Mouse (Mus musculus) MEL (cell line): ENCODE results near the gene Otud5. TPM values are rescaled to one million over a fixed set of nuclear protein-coding genes. Genes with fewer than 3 reads are reported as not detected.

Experiments used
- DNase-seq: peaks from one replicate; pipeline ENCODE4 v3.0.0; 2011; ENCODE audit warnings: low read depth, low spot score
- H3K27ac ChIP-seq: 2 replicates; pipeline ENCODE4 v1.5.1; 2012; ENCODE audit warnings: low read depth, mild to moderate bottlenecking, control low read depth, low read length, moderate library complexity; ENCODE audit not compliant: control insufficient read depth
- H3K27me3 ChIP-seq, 2 experiments: fragments of 150-350 bp in 1 of 2; sonication (generic) in 1 of 2; 2 replicates each; pipeline ENCODE4 v1.6.1; 2012; ENCODE audit warnings: low read length in 2 of 2, mild to moderate bottlenecking in 2 of 2, improper control_type of control experiment in 1 of 2, moderate library complexity in 1 of 2; ENCODE audit not compliant: insufficient read depth in 2 of 2, control insufficient read depth in 1 of 2
- H3K36me3 ChIP-seq, 2 experiments: 2 replicates each; pipeline ENCODE4 v1.6.1; 2012 to 2014; ENCODE audit warnings: low read length in 2 of 2, improper control_type of control experiment in 1 of 2, inconsistent platforms in 1 of 2, mild to moderate bottlenecking in 1 of 2; ENCODE audit not compliant: insufficient read depth in 2 of 2, control insufficient read depth in 1 of 2
- H3K4me1 ChIP-seq, 2 experiments: fragments of 150-350 bp in 1 of 2; sonication (generic) in 1 of 2; 2 replicates each; pipeline ENCODE4 v1.6.1; 2012; ENCODE audit warnings: low read length in 2 of 2, improper control_type of control experiment in 1 of 2, mild to moderate bottlenecking in 1 of 2; ENCODE audit not compliant: insufficient read depth in 2 of 2, control insufficient read depth in 1 of 2
- H3K4me3 ChIP-seq, 2 experiments: fragments of 150-350 bp in 1 of 2; sonication (generic) in 1 of 2; 2 replicates each; pipeline ENCODE4 v1.5.1; 2012; ENCODE audit warnings: low read depth in 2 of 2, low read length in 2 of 2, mild to moderate bottlenecking in 2 of 2, moderate library complexity in 2 of 2, control low read depth in 1 of 2, improper control_type of control experiment in 1 of 2; ENCODE audit not compliant: control insufficient read depth in 1 of 2, insufficient read depth in 1 of 2
- H3K79me2 ChIP-seq: 2 replicates; pipeline ENCODE4 v1.6.1; 2012; ENCODE audit warnings: mild to moderate bottlenecking, low read length, moderate library complexity; ENCODE audit not compliant: control insufficient read depth, poor library complexity, insufficient read depth
- H3K9ac ChIP-seq: 2 replicates; pipeline ENCODE4 v1.6.1; 2012; ENCODE audit warnings: low read depth, mild to moderate bottlenecking, control low read depth, low read length, moderate library complexity; ENCODE audit not compliant: control insufficient read depth, poor library complexity, severe bottlenecking
- H3K9me3 ChIP-seq: fragments of 150-350 bp; sonication (generic); replicated peaks from 2 replicates; pipeline ENCODE4 v1.6.1; 2012; ENCODE audit warnings: mild to moderate bottlenecking, low read length, improper control_type of control experiment, moderate library complexity; ENCODE audit not compliant: insufficient read depth
- BHLHE40 ChIP-seq: IDR thresholded peaks from 2 replicates; pipeline ENCODE4 v1.6.1; 2012; ENCODE audit warnings: low read depth, mild to moderate bottlenecking, inconsistent platforms, low read length, improper control_type of control experiment, borderline replicate concordance
- CHD1 ChIP-seq: IDR thresholded peaks from 2 replicates; pipeline ENCODE4 v1.6.1; 2012; ENCODE audit warnings: low read depth, mild to moderate bottlenecking, inconsistent platforms, low read length, improper control_type of control experiment
- CTCF ChIP-seq, 3 experiments: IDR thresholded peaks in 2 of 3; conservative IDR thresholded peaks in 1 of 3; 2 replicates each; pipeline ENCODE4 v1.5.1; 2011 to 2012; ENCODE audit warnings: low read length in 3 of 3, low read depth in 2 of 3, mild to moderate bottlenecking in 2 of 3, improper control_type of control experiment in 1 of 3, inconsistent platforms in 1 of 3, mixed read lengths in 1 of 3, moderate library complexity in 1 of 3; ENCODE audit not compliant: control insufficient read depth in 1 of 3, insufficient read depth in 1 of 3, poor library complexity in 1 of 3, severe bottlenecking in 1 of 3
- E2F4 ChIP-seq: IDR thresholded peaks from 2 replicates; pipeline ENCODE4 v1.6.1; 2011; ENCODE audit warnings: low read depth, low read length, improper control_type of control experiment, borderline replicate concordance
- ELF1 ChIP-seq: IDR thresholded peaks from 2 replicates; pipeline ENCODE4 v1.6.1; 2014; ENCODE audit warnings: low read depth, mild to moderate bottlenecking, inconsistent platforms, low read length, improper control_type of control experiment, moderate library complexity
- EP300 ChIP-seq, 2 experiments: IDR thresholded peaks; 2 replicates each; pipeline ENCODE4 v1.6.1; 2011; ENCODE audit warnings: improper control_type of control experiment in 2 of 2, low read length in 2 of 2, low read depth in 1 of 2, mild to moderate bottlenecking in 1 of 2
- GABPA ChIP-seq: IDR thresholded peaks from 2 replicates; pipeline ENCODE4 v1.6.1; 2012; ENCODE audit warnings: low read depth, mild to moderate bottlenecking, inconsistent platforms, low read length, improper control_type of control experiment, moderate library complexity
- GATA1 ChIP-seq: IDR thresholded peaks from 2 replicates; pipeline ENCODE4 v1.6.1; 2011; ENCODE audit warnings: low read depth, low read length, improper control_type of control experiment
- HCFC1 ChIP-seq: IDR thresholded peaks from 2 replicates; pipeline ENCODE4 v1.6.1; 2012; ENCODE audit warnings: low read depth, mild to moderate bottlenecking, inconsistent platforms, low read length, improper control_type of control experiment, moderate library complexity
- JUND ChIP-seq: IDR thresholded peaks from 2 replicates; pipeline ENCODE4 v1.6.1; 2011; ENCODE audit warnings: low read depth, mild to moderate bottlenecking, improper control_type of control experiment, low read length
- MAX ChIP-seq: IDR thresholded peaks from 2 replicates; pipeline ENCODE4 v1.6.1; 2011; ENCODE audit warnings: low read length, improper control_type of control experiment
- MEF2A ChIP-seq: IDR thresholded peaks from 2 replicates; pipeline ENCODE4 v1.6.1; 2014; ENCODE audit warnings: low read depth, mild to moderate bottlenecking, inconsistent platforms, low read length, improper control_type of control experiment; ENCODE audit not compliant: poor library complexity, insufficient replicate concordance, severe bottlenecking; ENCODE audit errors: extremely low read depth
- NRF1 ChIP-seq: IDR thresholded peaks from 2 replicates; pipeline ENCODE4 v1.6.1; 2014; ENCODE audit warnings: low read depth, mild to moderate bottlenecking, inconsistent platforms, low read length, improper control_type of control experiment, moderate library complexity; ENCODE audit not compliant: poor library complexity, insufficient read depth, severe bottlenecking
- POLR2A ChIP-seq, 2 experiments: IDR thresholded peaks; 2 replicates each; pipeline ENCODE4 v1.6.1; 2011 to 2012; ENCODE audit warnings: low read length in 2 of 2, mild to moderate bottlenecking in 2 of 2, control low read depth in 1 of 2, improper control_type of control experiment in 1 of 2, low read depth in 1 of 2, moderate library complexity in 1 of 2; ENCODE audit not compliant: control insufficient read depth in 1 of 2, insufficient read depth in 1 of 2, poor library complexity in 1 of 2
- POLR2AphosphoS2 ChIP-seq: IDR thresholded peaks from 2 replicates; pipeline ENCODE4 v1.6.1; 2011; ENCODE audit warnings: low read length, improper control_type of control experiment
- POLR2AphosphoS5 ChIP-seq: IDR thresholded peaks from 2 replicates; pipeline ENCODE4 v1.6.1; 2012; ENCODE audit warnings: low read depth, borderline replicate concordance, mild to moderate bottlenecking, inconsistent platforms, low read length, moderate library complexity, mixed read lengths
- RAD21 ChIP-seq: IDR thresholded peaks from 2 replicates; pipeline ENCODE4 v1.6.1; 2011; ENCODE audit warnings: mild to moderate bottlenecking, low read depth, low read length, improper control_type of control experiment
- RCOR1 ChIP-seq: IDR thresholded peaks from 2 replicates; pipeline ENCODE4 v1.6.1; 2012; ENCODE audit warnings: low read depth, mild to moderate bottlenecking, inconsistent platforms, low read length, improper control_type of control experiment
- TBP ChIP-seq: IDR thresholded peaks from 2 replicates; pipeline ENCODE4 v1.8.0; 2011; ENCODE audit warnings: low read depth, low read length, improper control_type of control experiment
- USF2 ChIP-seq, 2 experiments: IDR thresholded peaks; 2 replicates each; pipeline ENCODE4 v1.6.1; 2011 to 2012; ENCODE audit warnings: improper control_type of control experiment in 2 of 2, low read length in 2 of 2, borderline replicate concordance in 1 of 2, inconsistent platforms in 1 of 2, low read depth in 1 of 2, mild to moderate bottlenecking in 1 of 2; ENCODE audit not compliant: insufficient read depth in 1 of 2
- ZC3H11A ChIP-seq: IDR thresholded peaks from 2 replicates; pipeline ENCODE4 v1.6.1; 2012; ENCODE audit warnings: low read depth, mild to moderate bottlenecking, inconsistent platforms, low read length, improper control_type of control experiment
- ZMIZ1 ChIP-seq: IDR thresholded peaks from 2 replicates; pipeline ENCODE4 v1.6.1; 2012; ENCODE audit warnings: low read depth, mild to moderate bottlenecking, inconsistent platforms, low read length, improper control_type of control experiment, moderate library complexity
- polyA plus RNA-seq, 2 experiments: library from polyadenylated mRNA; stranded (reverse) in 1 of 2; unstranded in 1 of 2; fragments of >175 nt in 1 of 2; fragments of >200 nt in 1 of 2; gene quantifications; 2 replicates each; pipeline versions ENCODE4 v1.2.1 to v1.2.4; 2012; ENCODE audit warnings: low replicate concordance in 2 of 2, low read depth in 1 of 2; ENCODE audit not compliant: insufficient read length in 2 of 2, insufficient read depth in 1 of 2, missing spikeins in 1 of 2
- total RNA-seq: library from RNA; depleted of rRNA; stranded (reverse); fragments of 300-350 nt; gene quantifications from 2 replicates; pipeline ENCODE4 v1.2.3, GENCODE M21; 2012

Gene Otud5
- total and polyA plus RNA-seq, 3 experiments: 76.4 to 1,180 (median 197) TPM

GRCm38 (mm10) chrX:7868506-7868905 lies 27.3 kb downstream of the Otud5 start:
- Histone ChIP-seq H3K9ac (no peak overlapping the region), H3K36me3 (peaks cover 3 to 29% of the 10 kb centered on the region in 2 experiments; a peak in 2 of 4 replicates), H3K4me1 (no peaks in the 10 kb centered on the region), H3K4me3 (no peak overlapping the region), H3K27me3 (no peaks in the 10 kb centered on the region), H3K9me3 (no peaks in the 10 kb centered on the region), H3K79me2 (peaks cover 9% of the 10 kb centered on the region), H3K27ac (no peak overlapping the region)
- TF ChIP-seq RCOR1: no peak
- TF ChIP-seq CHD1: no peak
- no peak for TF ChIP-seq ELF1
- no peak for TF ChIP-seq MEF2A
- TF ChIP-seq HCFC1: no peak
- no peak for TF ChIP-seq MAX
- TF ChIP-seq USF2 (IDR thresholded peaks at IDR 0.05; ENCODE audit: borderline replicate concordance in 1 of 2, insufficient read depth in 1 of 2, low read depth in 1 of 2, low read length in 2 of 2): no peak
- no peak for TF ChIP-seq NRF1
- no peak for TF ChIP-seq POLR2AphosphoS5
- TF ChIP-seq TBP: no peak
- no peak for TF ChIP-seq E2F4
- TF ChIP-seq JUND: no peak
- no peak for TF ChIP-seq ZC3H11A
- TF ChIP-seq ZMIZ1: no peak
- TF ChIP-seq BHLHE40: no peak
- no peak for TF ChIP-seq GABPA
- DNase-seq: no peak

- Histone ChIP-seq H3K9me3 (no peaks in the 10 kb centered on the region), H3K36me3 (peaks cover 0 to 26% of the 10 kb centered on the region in 2 experiments; a peak in 2 of 4 replicates), H3K4me3 (no peak overlapping the region), H3K27ac (no peak overlapping the region), H3K79me2 (peaks cover 9% of the 10 kb centered on the region), H3K9ac (no peak overlapping the region), H3K4me1 (no peaks in the 10 kb centered on the region), H3K27me3 (no peaks in the 10 kb centered on the region)
- no peak for DNase-seq
- no peak for TF ChIP-seq GATA1
- TF ChIP-seq HCFC1: no peak
- no peak for TF ChIP-seq POLR2A (IDR thresholded peaks at IDR 0.05; ENCODE audit: control insufficient read depth in 1 of 2, insufficient read depth in 1 of 2, low read depth in 1 of 2, low read length in 2 of 2, poor library complexity in 1 of 2)
- no peak for TF ChIP-seq USF2 (IDR thresholded peaks at IDR 0.05; ENCODE audit: borderline replicate concordance in 1 of 2, insufficient read depth in 1 of 2, low read depth in 1 of 2, low read length in 2 of 2)
- no peak for TF ChIP-seq MEF2A
- no peak for TF ChIP-seq CTCF (IDR thresholded peaks at IDR 0.05 in 2 of 3, conservative IDR thresholded peaks at IDR 0.05 in 1 of 3; ENCODE audit: control insufficient read depth in 1 of 3, insufficient read depth in 1 of 3, low read depth in 2 of 3, low read length in 3 of 3, poor library complexity in 1 of 3, severe bottlenecking in 1 of 3)
- no peak for TF ChIP-seq RAD21
- TF ChIP-seq POLR2AphosphoS5: no peak
- no peak for TF ChIP-seq POLR2AphosphoS2
- no peak for TF ChIP-seq EP300 (IDR thresholded peaks at IDR 0.05; ENCODE audit: low read depth in 1 of 2, low read length in 2 of 2)
Measured at GRCm38 (mm10) chrX:7869826-7870225, 28.7 kb downstream of the Otud5 start.
